Mouse (Mus musculus) frontal cortex, adult 2 months (tissue): ENCODE measurements around the gene Hsd17b14. TPM values are rescaled to one million over a fixed set of nuclear protein-coding genes. Genes with fewer than 3 reads are reported as not detected.

ENCODE experiments used
- DNase-seq, 2 experiments: peaks; one replicate each; pipeline ENCODE4 v3.0.0; 2022; ENCODE audit warnings: low spot score in 1 of 2; ENCODE audit errors: extremely low spot score in 1 of 2
- polyA plus RNA-seq: library from polyadenylated mRNA; depleted of rRNA; stranded (reverse); fragments of >200 nt; gene quantifications from 2 replicates; pipeline ENCODE4 v1.2.3, GENCODE M21; 2012; rRNA removed

Gene Hsd17b14
- polyA plus RNA-seq, 1 experiment = 0.34 TPM

DNA sequence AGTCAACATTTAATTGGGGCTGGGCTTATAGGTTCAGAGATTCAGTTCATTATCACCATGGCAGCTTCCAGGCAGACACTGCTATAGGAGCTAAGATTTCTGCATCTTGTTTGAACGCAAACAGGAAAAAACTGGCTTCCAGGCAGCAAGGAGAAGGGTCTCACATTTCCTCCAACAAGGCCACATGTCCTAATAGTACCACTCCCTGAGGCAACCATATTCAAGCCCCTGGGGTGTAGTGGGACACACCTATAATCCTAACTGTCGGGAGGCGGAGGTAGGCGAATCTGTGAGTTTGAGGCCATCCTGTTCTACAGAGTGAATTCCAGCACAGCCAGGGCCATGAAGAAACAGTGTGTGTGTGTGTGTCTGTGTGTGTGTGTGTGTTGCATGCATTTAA, 40.5 kb downstream of the Hsd17b14 start:
- DNase-seq = no peak

GRCm38 (mm10) chr7:45596107-45596506, 41.4 kb downstream of the Hsd17b14 start:
- no peak for DNase-seq

GRCm38 (mm10) chr7:45597013-45597412, 42.3 kb downstream of the Hsd17b14 start:
- DNase-seq = no peak

DNA sequence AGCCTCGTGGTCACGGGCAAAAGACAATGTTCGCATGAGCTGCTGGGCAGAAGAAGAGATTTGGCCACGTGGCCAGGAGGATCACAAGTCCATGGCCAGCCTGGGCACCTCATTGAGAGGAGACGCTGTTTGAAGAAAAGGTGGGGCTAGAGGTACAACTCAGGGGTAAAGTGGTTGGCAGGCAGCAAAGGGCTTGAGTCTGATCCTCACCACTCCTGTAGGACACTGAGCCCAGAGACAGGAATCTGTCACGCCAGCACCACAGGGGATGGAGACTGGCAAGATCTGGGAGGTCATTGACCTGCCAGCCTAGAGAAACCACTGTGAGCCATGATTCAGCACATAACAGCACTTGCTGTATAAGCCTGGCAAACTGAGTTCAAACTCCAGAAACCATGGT, 42.8 kb downstream of the Hsd17b14 start:
- no peak for DNase-seq

DNA sequence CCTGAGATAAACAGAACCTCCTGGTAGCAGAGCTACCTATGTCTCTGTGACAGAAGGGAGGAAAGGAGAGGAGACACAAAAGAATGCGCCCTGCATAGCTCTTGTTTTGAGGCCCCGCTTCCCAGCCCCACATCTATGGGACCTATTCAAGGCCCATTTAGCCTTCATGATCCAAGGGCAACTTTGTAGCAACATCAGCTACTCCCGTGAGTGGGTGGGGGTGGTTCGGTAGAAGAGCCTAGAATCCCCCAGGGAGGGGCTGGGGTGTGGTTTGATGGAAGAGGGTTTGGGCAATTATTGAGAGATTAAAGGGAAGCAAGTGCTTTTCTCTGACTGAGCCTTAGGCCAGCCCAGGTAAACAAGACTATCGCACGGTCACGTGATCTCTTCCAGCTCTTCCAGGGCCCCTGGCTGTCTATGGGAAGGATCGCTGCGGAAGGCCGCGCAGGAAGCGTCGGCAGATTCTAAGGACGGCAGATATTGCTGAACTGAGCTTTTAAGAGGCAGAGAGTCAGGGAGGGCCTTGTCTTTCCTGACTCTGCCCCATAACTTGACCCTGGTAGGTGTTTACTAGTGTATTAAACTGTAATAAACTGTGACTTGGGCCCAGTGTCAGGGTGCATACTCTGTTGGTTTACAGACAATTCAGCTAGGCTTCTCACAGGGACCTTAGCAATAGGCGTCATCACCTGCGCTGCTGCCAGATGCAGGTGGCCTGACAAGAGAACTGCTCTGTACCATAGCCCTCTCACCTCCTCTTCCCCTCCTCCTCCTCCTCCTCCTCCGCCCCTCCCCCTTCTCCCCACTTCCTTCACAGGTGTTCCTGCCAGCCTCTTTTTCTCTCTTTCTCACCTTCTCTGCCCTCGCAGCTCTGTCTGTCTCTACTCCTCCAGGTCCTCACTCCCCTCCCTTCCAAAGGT, 44.5 kb downstream of the Hsd17b14 start:
- DNase-seq = no peak

GRCm38 (mm10) chr7:45605704-45606289, 51.1 kb downstream of the Hsd17b14 start:
- no peak for DNase-seq

DNA sequence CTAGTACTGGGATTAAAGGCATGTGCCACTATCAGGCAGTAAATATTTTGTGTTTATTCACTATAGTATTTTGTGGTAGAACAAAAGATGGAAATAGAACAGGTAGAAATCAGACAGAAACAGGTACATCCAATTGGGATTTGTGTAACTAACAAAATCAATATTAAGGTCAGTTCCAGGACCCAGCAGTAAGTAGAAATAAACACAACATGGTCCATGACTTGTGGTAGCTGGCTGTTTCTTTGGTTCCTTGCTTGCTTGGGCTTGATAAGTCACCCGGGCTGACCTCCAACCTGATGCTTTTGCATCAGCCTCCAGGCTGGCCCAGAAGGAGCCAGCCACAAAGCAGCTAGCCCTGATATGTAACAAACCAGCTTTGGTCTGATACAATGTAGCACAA, 54.8 kb downstream of the Hsd17b14 start:
- DNase-seq = no peak

GRCm38 (mm10) chr7:45616277-45616676, 61.6 kb downstream of the Hsd17b14 start:
- no peak for DNase-seq

- peak in 1 of 2 experiments; percentile 28 for DNase-seq
Measured at GRCm38 (mm10) chr7:45617042-45617695, 62.5 kb downstream of the Hsd17b14 start, which contains the start of gene Fut1. Fut1 (plus strand) TSS chr7:45617289.

Other genes starting within 250 kb of the Hsd17b14 start
- gene Trpm4, start 221.1 kb upstream of the Hsd17b14 start, polyA plus RNA-seq = 22.6 and 24.5 TPM in 2 replicates
- 0.60 and 0.61 TPM in 2 replicates for gene Hrc, start 219.6 kb upstream of the Hsd17b14 start, polyA plus RNA-seq
- 114 and 126 TPM in 2 replicates for gene Ppfia3, start 187.9 kb upstream of the Hsd17b14 start, polyA plus RNA-seq
- 241 and 267 TPM in 2 replicates for gene Lin7b, start 184.3 kb upstream of the Hsd17b14 start, polyA plus RNA-seq
- 854 and 909 TPM in 2 replicates for gene Snrnp70, start 159.2 kb upstream of the Hsd17b14 start, polyA plus RNA-seq
- gene Kcna7, start 149.2 kb upstream of the Hsd17b14 start, polyA plus RNA-seq = 0.06 TPM in 1 of 2 replicates, not detected in the other
- 0.12 and 0.23 TPM in 2 replicates for gene Ntf5, start 141.2 kb upstream of the Hsd17b14 start, polyA plus RNA-seq
- gene Lhb, start 134.1 kb upstream of the Hsd17b14 start, polyA plus RNA-seq = not detected in 2 replicates
- gene Gys1, start 120.0 kb upstream of the Hsd17b14 start, polyA plus RNA-seq = 20.5 and 20.9 TPM in 2 replicates
- gene Ruvbl2, start 116.8 kb upstream of the Hsd17b14 start, polyA plus RNA-seq = 46.9 and 47.2 TPM in 2 replicates
- 647 and 719 TPM in 2 replicates for gene Ftl1, start 95.0 kb upstream of the Hsd17b14 start, polyA plus RNA-seq
- 108 and 110 TPM in 2 replicates for gene Bax, start 88.0 kb upstream of the Hsd17b14 start, polyA plus RNA-seq
- gene Tulp2, start 73.0 kb upstream of the Hsd17b14 start, polyA plus RNA-seq = 0.12 and 0.17 TPM in 2 replicates
- gene Gm45808, start 68.1 kb upstream of the Hsd17b14 start, polyA plus RNA-seq = 0.23 TPM in 1 of 2 replicates, not detected in the other
- gene Dhdh, start 66.1 kb upstream of the Hsd17b14 start, polyA plus RNA-seq = 8.0 and 8.8 TPM in 2 replicates
- 88.5 and 103 TPM in 2 replicates for gene Nucb1, start 44.5 kb upstream of the Hsd17b14 start, polyA plus RNA-seq
- 19.9 and 20.3 TPM in 2 replicates for gene Ppp1r15a, start 28.6 kb upstream of the Hsd17b14 start, polyA plus RNA-seq
- 5.4 and 8.5 TPM in 2 replicates for gene Plekha4, start 28.6 kb upstream of the Hsd17b14 start, polyA plus RNA-seq
- 22.6 and 23.2 TPM in 2 replicates for gene Bcat2, start 15.3 kb downstream of the Hsd17b14 start, polyA plus RNA-seq
- gene Fgf21, start 60.6 kb downstream of the Hsd17b14 start, polyA plus RNA-seq = not detected in 2 replicates
- gene Fut1, start 62.4 kb downstream of the Hsd17b14 start, polyA plus RNA-seq = 0.08 TPM in 2 replicates
- 0.08 and 0.10 TPM in 2 replicates for gene Izumo1, start 66.9 kb downstream of the Hsd17b14 start, polyA plus RNA-seq
- gene Rasip1, start 72.6 kb downstream of the Hsd17b14 start, polyA plus RNA-seq = 7.2 and 7.3 TPM in 2 replicates
- gene Mamstr, start 85.1 kb downstream of the Hsd17b14 start, polyA plus RNA-seq = 5.9 and 6.6 TPM in 2 replicates
- gene Fut2, start 111.5 kb downstream of the Hsd17b14 start, polyA plus RNA-seq = 0.13 and 0.16 TPM in 2 replicates
- gene Ntn5, start 129.1 kb downstream of the Hsd17b14 start, polyA plus RNA-seq = 1.7 and 4.7 TPM in 2 replicates
- 1.4 TPM in 2 replicates for gene Sec1, start 139.5 kb downstream of the Hsd17b14 start, polyA plus RNA-seq
- gene Car11, start 144.9 kb downstream of the Hsd17b14 start, polyA plus RNA-seq = 283 and 318 TPM in 2 replicates
- 208 and 221 TPM in 2 replicates for gene Dbp, start 150.2 kb downstream of the Hsd17b14 start, polyA plus RNA-seq
- 280 and 304 TPM in 2 replicates for gene Rpl18, start 160.6 kb downstream of the Hsd17b14 start, polyA plus RNA-seq
- 22.4 and 23.3 TPM in 2 replicates for gene Sphk2, start 163.1 kb downstream of the Hsd17b14 start, polyA plus RNA-seq
- 0.18 and 0.21 TPM in 2 replicates for gene Fam83e, start 166.3 kb downstream of the Hsd17b14 start, polyA plus RNA-seq
- gene Spaca4, start 170.9 kb downstream of the Hsd17b14 start, polyA plus RNA-seq = not detected in 2 replicates
- 170 and 198 TPM in 2 replicates for gene Lmtk3, start 228.8 kb downstream of the Hsd17b14 start, polyA plus RNA-seq
- gene Sult2b1, start 229.8 kb downstream of the Hsd17b14 start, polyA plus RNA-seq = 15.2 and 17.7 TPM in 2 replicates